Mouse (Mus musculus) kidney, adult 8-10 months (tissue): Measurements from ENCODE around the gene 6430571L13Rik.

ENCODE experiments used
- DNase-seq, 2 experiments: peaks; one replicate each; pipeline ENCODE4 v3.0.0; 2022

Gene 6430571L13Rik

GRCm38 (mm10) chr9:107307099-107307872 lies 33.1 kb upstream of the 6430571L13Rik start:
- DNase-seq, result peak; percentile 55 to 59

- peak; percentile 94 to 97 for DNase-seq
Observed at GRCm38 (mm10) chr9:107307886-107308285, 32.5 kb upstream of the 6430571L13Rik start.

GRCm38 (mm10) chr9:107308346-107309000 lies 31.9 kb upstream of the 6430571L13Rik start:
- DNase-seq, result peak; percentile 46 to 50

GRCm38 (mm10) chr9:107309171-107309570 lies 31.2 kb upstream of the 6430571L13Rik start:
- DNase-seq, result no peak

- DNase-seq, result no peak
Observed at GRCm38 (mm10) chr9:107309600-107309999, 30.8 kb upstream of the 6430571L13Rik start.

GRCm38 (mm10) chr9:107312811-107313584 lies 27.4 kb upstream of the 6430571L13Rik start:
- DNase-seq, result no peak

- no peak for DNase-seq
Observed at GRCm38 (mm10) chr9:107313926-107314325, 26.5 kb upstream of the 6430571L13Rik start.

- DNase-seq, result peak; percentile 56 to 82
Observed at GRCm38 (mm10) chr9:107315791-107316190, 24.6 kb upstream of the 6430571L13Rik start.

- no peak for DNase-seq
Observed at GRCm38 (mm10) chr9:107322461-107323050, 17.8 kb upstream of the 6430571L13Rik start.

GRCm38 (mm10) chr9:107323558-107323957 lies 16.8 kb upstream of the 6430571L13Rik start:
- DNase-seq, result peak in 1 of 2 experiments; percentile 74

- peak; percentile 60 to 64 for DNase-seq
Observed at GRCm38 (mm10) chr9:107324799-107325561, 15.4 kb upstream of the 6430571L13Rik start.

- peak; percentile 61 to 68 for DNase-seq
Observed at GRCm38 (mm10) chr9:107325904-107326303, 14.5 kb upstream of the 6430571L13Rik start.

GRCm38 (mm10) chr9:107327879-107328620 lies 12.4 kb upstream of the 6430571L13Rik start:
- DNase-seq, result no peak

- DNase-seq, result peak in 1 of 2 experiments; percentile 28
Observed at GRCm38 (mm10) chr9:107330791-107331190, 9.6 kb upstream of the 6430571L13Rik start.

GRCm38 (mm10) chr9:107333686-107334085 lies 6.7 kb upstream of the 6430571L13Rik start:
- DNase-seq, result no peak

- DNase-seq, result no peak
Observed at GRCm38 (mm10) chr9:107334356-107334755, 6.0 kb upstream of the 6430571L13Rik start.

- no peak for DNase-seq
Observed at GRCm38 (mm10) chr9:107335046-107335445, 5.4 kb upstream of the 6430571L13Rik start.

GRCm38 (mm10) chr9:107335909-107336308 lies 4.5 kb upstream of the 6430571L13Rik start:
- peak; percentile 65 to 80 for DNase-seq

- DNase-seq, result no peak
Observed at GRCm38 (mm10) chr9:107336386-107336785, 4.0 kb upstream of the 6430571L13Rik start.

- peak; percentile 67 to 74 for DNase-seq
Observed at GRCm38 (mm10) chr9:107338172-107338883, 2.1 kb upstream of the 6430571L13Rik start, which contains the start of gene Hemk1. Gene Hemk1, minus strand, starts transcription at chr9:107338350.
